Mouse (Mus musculus) right cerebral cortex, postnatal 36 days (tissue): Measurements from ENCODE around the gene Zfp146.
"Not testable (repeated sequence)": the region's sequence is repeated elsewhere in the genome, so short reads cannot be mapped to it uniquely, and the experiment has no call there.

Source experiments
- DNase-seq, 2 experiments: peaks; one replicate each; pipeline ENCODE4 v3.0.0; 2022; ENCODE audit warnings: low spot score in 2 of 2, mixed read lengths in 1 of 2

Zfp146 gene

GRCm38 (mm10) chr7:30192088-30192487 is 22.5 kb upstream of the Zfp146 start:
- DNase-seq = no peak

- DNase-seq = no peak
Observed at GRCm38 (mm10) chr7:30189116-30189491, 19.6 kb upstream of the Zfp146 start.

GRCm38 (mm10) chr7:30188344-30189115 is 19.0 kb upstream of the Zfp146 start:
- no peak for DNase-seq

GRCm38 (mm10) chr7:30184641-30185348 is 15.2 kb upstream of the Zfp146 start:
- DNase-seq = no peak

- DNase-seq = peak in 1 of 2 experiments; percentile 45
Observed at GRCm38 (mm10) chr7:30183879-30184289, 14.3 kb upstream of the Zfp146 start, which contains the start of gene Cox7a1. TSS of gene Cox7a1 (plus strand) at chr7:30184144.

- DNase-seq = not testable (repeated sequence)
Observed at GRCm38 (mm10) chr7:30183189-30183588, 13.6 kb upstream of the Zfp146 start.

GRCm38 (mm10) chr7:30181929-30182328 is 12.4 kb upstream of the Zfp146 start:
- DNase-seq = not testable (repeated sequence)

GRCm38 (mm10) chr7:30181308-30181707 is 11.8 kb upstream of the Zfp146 start:
- peak; percentile 49 to 60 for DNase-seq

GRCm38 (mm10) chr7:30178256-30178655 is 8.7 kb upstream of the Zfp146 start:
- no peak for DNase-seq

- no peak for DNase-seq
Observed at GRCm38 (mm10) chr7:30176474-30176873, 6.9 kb upstream of the Zfp146 start.

GRCm38 (mm10) chr7:30170283-30170951 is 867 bp upstream of the Zfp146 start:
- no peak for DNase-seq

- DNase-seq = no peak
Observed at GRCm38 (mm10) chr7:30168914-30169582, 502 bp downstream of the Zfp146 start.

GRCm38 (mm10) chr7:30164745-30165144 is 4.8 kb downstream of the Zfp146 start:
- no peak for DNase-seq

- DNase-seq = no peak
Observed at GRCm38 (mm10) chr7:30163113-30163512, 6.4 kb downstream of the Zfp146 start.

GRCm38 (mm10) chr7:30155507-30155906 is 14.0 kb downstream of the Zfp146 start:
- no peak for DNase-seq

- DNase-seq = no peak
Observed at GRCm38 (mm10) chr7:30154040-30154439, 15.5 kb downstream of the Zfp146 start.

- no peak for DNase-seq
Observed at GRCm38 (mm10) chr7:30147011-30147410, 22.5 kb downstream of the Zfp146 start.

GRCm38 (mm10) chr7:30143555-30144209 is 25.9 kb downstream of the Zfp146 start:
- peak; percentile 64 to 67 for DNase-seq

GRCm38 (mm10) chr7:30143170-30143554 is 26.4 kb downstream of the Zfp146 start:
- no peak for DNase-seq

- no peak for DNase-seq
Observed at GRCm38 (mm10) chr7:30136826-30137225, 32.7 kb downstream of the Zfp146 start.

GRCm38 (mm10) chr7:30132396-30132795 is 37.2 kb downstream of the Zfp146 start:
- DNase-seq = no peak
